In the genomic region with DNA sequence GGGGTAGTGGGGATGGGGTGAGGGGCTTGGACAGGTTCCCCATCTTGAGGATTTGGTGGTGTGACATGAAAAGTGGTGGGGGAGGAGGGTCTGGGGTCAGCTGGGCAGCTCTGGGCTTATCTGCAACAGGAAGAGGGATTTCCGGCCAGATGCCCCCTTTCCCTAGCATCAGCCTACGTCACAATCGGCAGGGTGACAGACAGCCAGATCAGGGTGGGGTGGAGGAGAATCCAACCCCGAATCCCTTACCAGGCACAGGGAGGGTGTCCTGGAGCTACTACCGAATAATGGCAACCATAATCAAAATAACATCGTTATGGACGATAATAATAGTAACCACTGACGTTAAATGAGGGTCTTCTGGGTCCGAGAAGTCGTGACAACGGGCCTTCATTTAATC, we compare ENCODE assay signal across 31 mouse cellular contexts. TPM values are rescaled to one million over a fixed set of nuclear protein-coding genes. Genes with fewer than 3 reads are reported as not detected.
A peak's percentile ranks its signal among the peaks of the same experiment; 100 is the strongest.
DNase-seq lines count a peak whose midpoint lies in the region; ATAC-seq lines count a peak whose summit lies in the region.
"Had no signal": no experiment of that assay in that cellular context is flagged by ENCODE, and none has a peak within 500 bp of the region (broad histone marks: within the 10 kb centered on the region; RNA-seq: fewer than 3 reads in every experiment).

No protein-coding gene starts in this region.

- H3K27ac ChIP-seq in heart, embryonic 13.5 days (replicated peaks) = no peak overlapping the region
- no peak overlapping the region for H3K27ac ChIP-seq in limb, embryonic 12.5 days
- H3K27ac ChIP-seq: forebrain, embryonic 15.5 days; hindbrain, postnatal 0 days; layer of hippocampus, adult 2 months had no signal

- WGBS in heart, embryonic 13.5 days = 15% methylated on average over 11 of the region's 11 CpGs
- 23% methylated on average over 11 of the region's 11 CpGs for WGBS in limb, embryonic 12.5 days

- H3K4me1 ChIP-seq in heart, embryonic 13.5 days = peaks cover 32% of the 10 kb centered on the region
- peaks cover 55% of the 10 kb centered on the region for H3K4me1 ChIP-seq in megakaryocyte, embryonic 14.5 days
- peaks cover 24% of the 10 kb centered on the region for H3K4me1 ChIP-seq in limb, embryonic 12.5 days (replicated peaks)

- H3K9ac ChIP-seq in heart, embryonic 13.5 days = no peak overlapping the region
- H3K9ac ChIP-seq in limb, embryonic 12.5 days (replicated peaks) = no peak overlapping the region
- H3K9ac ChIP-seq: forebrain, embryonic 15.5 days had no signal

- no peak for ATAC-seq in heart, embryonic 13.5 days (ENCODE audit: extremely low read depth, insufficient number of reproducible peaks, low FRiP score, low TSS enrichment)
- no peak for ATAC-seq in megakaryocyte, adult 5-6 weeks (ENCODE audit: poor library complexity, severe bottlenecking)
- ATAC-seq in granulocyte monocyte progenitor cell, adult 5-6 weeks (replicated peaks; ENCODE audit: poor library complexity, severe bottlenecking) = 0 out of 2 replicates have a peak, but pooled peaks have one; percentile 20
- ATAC-seq in limb, embryonic 12.5 days (ENCODE audit: insufficient number of reproducible peaks, insufficient read depth, low FRiP score, low TSS enrichment, low read depth) = no peak
- ATAC-seq: forebrain, embryonic 15.5 days; hindbrain, postnatal 0 days; intestine, embryonic 16.5 days had no signal

- DNase-seq in heart, postnatal 4 days = no peak
- no peak for DNase-seq in layer of hippocampus, adult 9-11 months
- DNase-seq: adrenal gland, adult 2 months; cerebellum, adult 11-12 months; cerebellum, postnatal 10 days; gastrocnemius, postnatal 10 days; heart, adult 11 months; kidney, adult 9 months; kidney, postnatal 25 days; layer of hippocampus, postnatal 36 days; lung, adult 18-20 months; lung, postnatal 10 days; midbrain, embryonic 14.5 days; thymus, adult 18-20 months; thymus, postnatal 36 days had no signal

- peak overlapping the region; percentile 27; the same call in 1 of the 2 replicates for H3K4me2 ChIP-seq in heart, embryonic 13.5 days
- peak overlapping the region; percentile 35 for H3K4me2 ChIP-seq in limb, embryonic 12.5 days
- H3K4me2 ChIP-seq: forebrain, embryonic 15.5 days had no signal

- H3K27me3 ChIP-seq in heart, embryonic 13.5 days (replicated peaks) = peaks cover 52% of the 10 kb centered on the region
- peaks cover 51% of the 10 kb centered on the region for H3K27me3 ChIP-seq in megakaryocyte, embryonic 14.5 days (replicated peaks)
- peaks cover 49% of the 10 kb centered on the region for H3K27me3 ChIP-seq in limb, embryonic 12.5 days

- H3K9me3 ChIP-seq in heart, embryonic 13.5 days = no peaks in the 10 kb centered on the region
- no peaks in the 10 kb centered on the region for H3K9me3 ChIP-seq in megakaryocyte, embryonic 14.5 days
- H3K9me3 ChIP-seq in limb, embryonic 12.5 days = no peaks in the 10 kb centered on the region
- H3K9me3 ChIP-seq: forebrain, embryonic 15.5 days had no signal

- H3K4me3 ChIP-seq in heart, embryonic 13.5 days = no peak overlapping the region
- H3K4me3 ChIP-seq in megakaryocyte, embryonic 14.5 days (replicated peaks) = peak overlapping the region; percentile 89
- H3K4me3 ChIP-seq in limb, embryonic 12.5 days (replicated peaks) = 0 out of 2 replicates have a peak overlapping the region, but pooled peaks have one; percentile 3
- H3K4me3 ChIP-seq: forebrain, embryonic 15.5 days; layer of hippocampus, adult 2 months had no signal

- peaks cover 18% of the 10 kb centered on the region for H3K36me3 ChIP-seq in heart, embryonic 13.5 days
- H3K36me3 ChIP-seq in megakaryocyte, embryonic 14.5 days (replicated peaks; ENCODE audit: low read length) = peaks cover 19% of the 10 kb centered on the region
- H3K36me3 ChIP-seq in limb, embryonic 12.5 days = peaks cover 15% of the 10 kb centered on the region

RNA-seq across cellular contexts. Expression of a gene that starts 0.7 kb away (rescaled TPM):
- polyA plus RNA-seq in heart, embryonic 13.5 days (2015; fragmentation: Nextera tagmentation; extraction: Ambion mirVana) = 0.33 and 0.37 TPM in 2 replicates
- total RNA-seq in heart, postnatal 4 days (2021) = not detected
- 0.44 TPM in 1 of 2 replicates, not detected in the other for polyA plus RNA-seq in megakaryocyte, embryonic 14.5 days (2012; ENCODE audit: insufficient read depth, low replicate concordance)
- not detected in 2 replicates for total RNA-seq in megakaryocyte, adult 5-6 weeks (2015)
- 0.59 TPM in 1 of 2 replicates, not detected in the other for total RNA-seq in megakaryocyte, adult 5-6 weeks (2017)
- total RNA-seq in granulocyte monocyte progenitor cell, adult 5-6 weeks (2014; fragmentation: Nextera tagmentation) = not detected in 2 replicates
- not detected in 2 replicates for total RNA-seq in granulocyte monocyte progenitor cell, adult 5-6 weeks (2017)
- polyA plus RNA-seq in limb, embryonic 12.5 days (2016; fragmentation: Nextera tagmentation; extraction: Ambion mirVana) = not detected in 2 replicates
- total RNA-seq: adrenal gland, adult 2 months; gastrocnemius, postnatal 10 days; hematopoietic stem cell, adult 5-6 weeks; hindbrain, postnatal 0 days; layer of hippocampus, adult 2 months; layer of hippocampus, postnatal 36 days; left cerebral cortex, postnatal 10 days had no signal
- polyA plus RNA-seq: adrenal gland, adult 2 months; C2C12; embryonic facial prominence, embryonic 14.5 days; forebrain, embryonic 15.5 days; hindbrain, postnatal 0 days; intestine, embryonic 16.5 days; limb, embryonic 14.5 days; midbrain, embryonic 14.5 days; neural tube, embryonic 11.5 days; stomach, embryonic 14.5 days had no signal

RNA-seq across cellular contexts. Expression of a gene that starts 10.4 kb away (rescaled TPM):
- polyA plus RNA-seq in heart, embryonic 13.5 days (2015; fragmentation: Nextera tagmentation; extraction: Ambion mirVana) = 1,963 and 2,109 TPM in 2 replicates
- 1,000 to 10,000 TPM; 2,883 to 3,014 TPM for total RNA-seq in heart, postnatal 4 days (2021)
- polyA plus RNA-seq in megakaryocyte, embryonic 14.5 days (2012; ENCODE audit: insufficient read depth, low replicate concordance) = 82.5 and 197 TPM in 2 replicates
- total RNA-seq in megakaryocyte, adult 5-6 weeks (2015) = 305 and 323 TPM in 2 replicates
- 441 and 447 TPM in 2 replicates for total RNA-seq in megakaryocyte, adult 5-6 weeks (2017)
- 436 and 560 TPM in 2 replicates for total RNA-seq in granulocyte monocyte progenitor cell, adult 5-6 weeks (2014; fragmentation: Nextera tagmentation)
- total RNA-seq in granulocyte monocyte progenitor cell, adult 5-6 weeks (2017) = 470 and 484 TPM in 2 replicates
- polyA plus RNA-seq in limb, embryonic 12.5 days (2016; fragmentation: Nextera tagmentation; extraction: Ambion mirVana) = 783 and 848 TPM in 2 replicates

RNA-seq across cellular contexts. Expression of a gene that starts 13.7 kb away (rescaled TPM):
- polyA plus RNA-seq in heart, embryonic 13.5 days (2015; fragmentation: Nextera tagmentation; extraction: Ambion mirVana) = 79.5 and 88.4 TPM in 2 replicates
- 10 to 100 TPM; 58.8 to 62.2 TPM for total RNA-seq in heart, postnatal 4 days (2021)
- 261 and 484 TPM in 2 replicates for polyA plus RNA-seq in megakaryocyte, embryonic 14.5 days (2012; ENCODE audit: insufficient read depth, low replicate concordance)
- 50.2 and 50.4 TPM in 2 replicates for total RNA-seq in megakaryocyte, adult 5-6 weeks (2015)
- total RNA-seq in megakaryocyte, adult 5-6 weeks (2017) = 41.3 and 46.6 TPM in 2 replicates
- 45.7 and 57.1 TPM in 2 replicates for total RNA-seq in granulocyte monocyte progenitor cell, adult 5-6 weeks (2014; fragmentation: Nextera tagmentation)
- total RNA-seq in granulocyte monocyte progenitor cell, adult 5-6 weeks (2017) = 38.3 and 48.0 TPM in 2 replicates
- polyA plus RNA-seq in limb, embryonic 12.5 days (2016; fragmentation: Nextera tagmentation; extraction: Ambion mirVana) = 150 and 155 TPM in 2 replicates

RNA-seq across cellular contexts. Expression of a gene that starts 23.7 kb away (rescaled TPM):
- polyA plus RNA-seq in heart, embryonic 13.5 days (2015; fragmentation: Nextera tagmentation; extraction: Ambion mirVana) = 0.33 and 0.37 TPM in 2 replicates
- under 1 TPM; 0.62 to 0.86 TPM for total RNA-seq in heart, postnatal 4 days (2021)
- 1.2 TPM in 1 of 2 replicates, not detected in the other for polyA plus RNA-seq in megakaryocyte, embryonic 14.5 days (2012; ENCODE audit: insufficient read depth, low replicate concordance)
- 0.60 TPM in 1 of 2 replicates, not detected in the other for total RNA-seq in megakaryocyte, adult 5-6 weeks (2015)
- total RNA-seq in megakaryocyte, adult 5-6 weeks (2017) = not detected in 2 replicates
- total RNA-seq in granulocyte monocyte progenitor cell, adult 5-6 weeks (2014; fragmentation: Nextera tagmentation) = 3.4 TPM in 1 of 2 replicates, not detected in the other
- total RNA-seq in granulocyte monocyte progenitor cell, adult 5-6 weeks (2017) = not detected in 2 replicates
- 1.4 and 2.0 TPM in 2 replicates for polyA plus RNA-seq in limb, embryonic 12.5 days (2016; fragmentation: Nextera tagmentation; extraction: Ambion mirVana)
- total RNA-seq: hematopoietic stem cell, adult 5-6 weeks had no signal

RNA-seq across cellular contexts. Expression of a gene that starts 28.4 kb away (rescaled TPM):
- 30.1 and 32.3 TPM in 2 replicates for polyA plus RNA-seq in heart, embryonic 13.5 days (2015; fragmentation: Nextera tagmentation; extraction: Ambion mirVana)
- 10 to 100 TPM; 13.1 to 16.6 TPM for total RNA-seq in heart, postnatal 4 days (2021)
- polyA plus RNA-seq in megakaryocyte, embryonic 14.5 days (2012; ENCODE audit: insufficient read depth, low replicate concordance) = 2.3 and 13.7 TPM in 2 replicates
- total RNA-seq in megakaryocyte, adult 5-6 weeks (2015) = 22.4 and 22.9 TPM in 2 replicates
- total RNA-seq in megakaryocyte, adult 5-6 weeks (2017) = 17.0 and 18.7 TPM in 2 replicates
- 39.1 and 43.7 TPM in 2 replicates for total RNA-seq in granulocyte monocyte progenitor cell, adult 5-6 weeks (2014; fragmentation: Nextera tagmentation)
- 18.4 and 33.2 TPM in 2 replicates for total RNA-seq in granulocyte monocyte progenitor cell, adult 5-6 weeks (2017)
- 64.3 and 70.0 TPM in 2 replicates for polyA plus RNA-seq in limb, embryonic 12.5 days (2016; fragmentation: Nextera tagmentation; extraction: Ambion mirVana)

Comparison
In these comparisons a context has a peak if more than half of its experiments do, and no peak if none do; other contexts are left out.
1. RNA of a gene that starts 10.4 kb away (total RNA-seq): 2,883 to 3,014 TPM in heart, postnatal 4 days; 436 to 560 TPM in granulocyte monocyte progenitor cell, adult 5-6 weeks and 305 to 447 TPM in megakaryocyte, adult 5-6 weeks; every median in the first group is over 4 times any median in the second.